Mouse (Mus musculus) CH12.LX (cell line): ENCODE results near the gene Olfr850.

Experiments
- JUND ChIP-seq: conservative IDR thresholded peaks from 2 replicates; pipeline ENCODE4 v1.6.1; 2011; ENCODE audit warnings: low read depth, low read length, improper control_type of control experiment
- NRF1 ChIP-seq: IDR thresholded peaks from 2 replicates; pipeline ENCODE4 v1.6.1; 2014; ENCODE audit warnings: low read depth, mild to moderate bottlenecking, inconsistent platforms, low read length, improper control_type of control experiment, moderate library complexity

DNA sequence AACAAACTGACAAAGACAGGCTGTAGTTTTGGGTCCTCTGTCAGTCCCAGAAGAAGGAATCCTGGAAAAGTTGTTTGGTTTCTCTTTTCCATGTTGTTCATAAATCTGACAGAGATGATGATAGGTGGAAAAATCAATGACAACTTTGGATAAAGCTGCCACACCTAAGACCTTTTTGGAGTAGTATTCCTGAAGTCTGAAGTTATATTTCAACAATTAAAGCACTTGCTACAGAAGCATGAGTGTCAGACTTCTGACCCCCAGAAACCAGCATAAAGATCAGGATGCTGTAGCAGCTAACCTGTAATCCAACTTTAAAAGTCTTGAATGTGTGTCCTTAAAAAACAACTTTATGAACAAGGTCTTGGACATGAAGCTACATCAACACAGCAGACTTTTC is at the start of gene Olfr850:
- TF ChIP-seq JUND (no peak), NRF1 (no peak)
